Mouse (Mus musculus) subcutaneous adipose tissue, adult 2 months (tissue): Measurements from ENCODE around the gene Cacna1e. TPM values are rescaled to one million over a fixed set of nuclear protein-coding genes. Genes with fewer than 3 reads are reported as not detected.

Source experiments
- polyA plus RNA-seq: library from polyadenylated mRNA; depleted of rRNA; stranded (reverse); fragments of >200 nt; gene quantifications from 2 replicates; pipeline ENCODE4 v1.2.3, GENCODE M21; 2012; ENCODE audit warnings: low replicate concordance; rRNA removed

Gene Cacna1e
- 0.67 and 3.6 TPM in 2 replicates for polyA plus RNA-seq

DNA sequence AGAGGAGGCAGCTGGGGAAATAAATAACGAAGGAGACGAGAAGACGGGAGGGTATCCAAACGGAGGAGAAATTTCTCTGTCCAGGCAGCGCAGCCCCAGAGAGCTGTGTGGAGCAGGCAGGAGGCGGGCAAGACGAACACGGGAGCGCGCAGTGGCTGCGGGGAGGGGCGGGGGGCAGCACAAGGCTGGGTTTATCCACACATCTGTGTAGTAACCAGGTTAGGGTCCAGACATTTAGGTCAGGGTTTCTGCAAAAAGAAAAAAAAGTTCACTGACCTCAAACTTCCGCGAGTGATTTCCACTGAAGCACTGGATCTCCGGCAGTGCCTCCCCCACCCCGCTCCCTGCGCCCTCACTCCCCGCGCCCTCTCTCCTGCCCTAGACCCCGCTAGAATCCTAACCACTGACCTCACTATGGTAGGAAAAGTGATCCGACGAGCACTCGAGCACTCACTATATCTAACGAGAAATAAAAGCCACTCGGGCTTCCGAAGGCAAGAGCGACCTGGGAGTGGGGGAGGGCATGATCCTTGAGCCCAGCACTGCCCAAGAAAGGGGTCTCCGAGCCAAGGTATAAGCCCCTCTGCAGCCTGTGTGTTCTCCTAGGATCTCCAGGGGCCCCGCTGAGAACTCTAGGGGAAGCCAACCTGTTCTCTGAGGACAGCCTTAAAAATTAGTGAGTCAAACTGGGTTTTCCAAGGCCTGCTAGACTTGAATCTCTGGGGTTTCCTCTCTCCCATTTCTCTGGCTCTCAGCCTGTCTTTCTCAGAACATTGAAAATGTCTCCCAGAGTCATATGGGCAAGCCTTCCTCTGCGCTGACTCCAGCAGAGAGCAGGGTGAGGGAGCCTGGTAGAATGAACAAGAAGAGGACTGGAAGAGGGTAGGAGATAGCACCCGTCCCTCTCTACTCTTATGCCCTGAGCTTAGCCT lies at the start of gene Cacna1e:
Cacna1e (minus strand) TSS at position 227 of the 932 bp plus-strand sequence.

Other genes starting within 250 kb of the Cacna1e start
- 8.0 and 28.3 TPM in 2 replicates for gene Ier5, start 215.1 kb upstream of the Cacna1e start, polyA plus RNA-seq